Mouse (Mus musculus): ENCODE measurements at regions not wholly inside any gene's neighbourhood (a gene's known extent, or its start where the extent isn't known, plus 50 kb on each side); places are given as distances from the start of the nearest gene placed in this dataset.

GRCm38 (mm10) chr17:82963374-82963773, 251.7 kb upstream of the Pkdcc start:
- ChIA-PET POLR2A (no interaction called here), CTCF (interaction anchor here (0.6 kb wide), 1 partner anchor 645 kb away, joined by 3 read pairs; no protein-coding TSS in a partner anchor)
- in situ Hi-C loops (cut with MboI; ENCODE audit: low pct_unique_long_range_greater_than_20kb): loop anchor here (25.0 kb wide), 1 partner anchor 1301 kb away; no protein-coding TSS in a partner anchor
- H3K27me3 ChIP-seq: no peaks in the 10 kb centered on the region
- no peak for TF ChIP-seq CTCF (IDR thresholded peaks at IDR 0.05)
- ATAC-seq: no peak
- no peak for DNase-seq (ENCODE audit: low read depth, low spot score)

GRCm38 (mm10) chr17:82999710-83000109, 215.4 kb upstream of the Pkdcc start:
- H3K27me3 ChIP-seq: no peaks in the 10 kb centered on the region
- TF ChIP-seq CTCF (IDR thresholded peaks at IDR 0.05): no peak
- in situ Hi-C loops (cut with MboI; ENCODE audit: low pct_unique_long_range_greater_than_20kb): loop anchor here (5.0 kb wide), 1 partner anchor 1807 kb away; no protein-coding TSS in a partner anchor
- ChIA-PET POLR2A (interaction anchor here (0.6 kb wide), 1 partner anchor 35 kb away, joined by 3 read pairs; no protein-coding TSS in a partner anchor), CTCF (no interaction called here)
- DNase-seq (ENCODE audit: low read depth, low spot score): no peak
- peak; percentile 91 for ATAC-seq

- CTCF ChIA-PET: no interaction called here
- TF ChIP-seq CTCF (IDR thresholded peaks at IDR 0.05): no peak
- no peak for DNase-seq (ENCODE audit: low read depth, low spot score)
- POLR2A ChIA-PET: no interaction called here
- in situ Hi-C loops (cut with MboI; ENCODE audit: low pct_unique_long_range_greater_than_20kb): loop anchor here (5.0 kb wide), 1 partner anchor 1808 kb away; no protein-coding TSS in a partner anchor
- no peaks in the 10 kb centered on the region for H3K27me3 ChIP-seq
- ATAC-seq: no peak
These were observed 214.7 kb upstream of the Pkdcc start for GRCm38 (mm10) chr17:83000411-83000810.

- DNase-seq (ENCODE audit: low read depth, low spot score): no peak
- CTCF ChIA-PET: interaction anchor here (0.6 to 1.2 kb wide), 4 partner anchors 8 to 1718 kb away, joined by 3 to 4 read pairs (median 3); no protein-coding TSS in a partner anchor
- POLR2A ChIA-PET: no interaction called here
- H3K27me3 ChIP-seq: no peaks in the 10 kb centered on the region
- ATAC-seq: no peak
- peak; percentile 67 for TF ChIP-seq CTCF (IDR thresholded peaks at IDR 0.05)
- in situ Hi-C loops (cut with MboI; ENCODE audit: low pct_unique_long_range_greater_than_20kb): loop anchor here (5.0 kb wide), 1 partner anchor 1809 kb away; no protein-coding TSS in a partner anchor
These were observed 213.5 kb upstream of the Pkdcc start for GRCm38 (mm10) chr17:83001567-83001966.

GRCm38 (mm10) chr17:83010845-83011244, 204.2 kb upstream of the Pkdcc start:
- H3K27me3 ChIP-seq: peaks cover 22% of the 10 kb centered on the region
- ChIA-PET POLR2A (no interaction called here), CTCF (interaction anchor here (1.2 to 1.4 kb wide), 2 partner anchors 8 to 10 kb away, joined by 3 to 4 read pairs; no protein-coding TSS in a partner anchor)
- in situ Hi-C loops (cut with MboI; ENCODE audit: low pct_unique_long_range_greater_than_20kb): no loop called here
- no peak for DNase-seq (ENCODE audit: low read depth, low spot score)
- no peak for TF ChIP-seq CTCF (IDR thresholded peaks at IDR 0.05)
- no peak for ATAC-seq

GRCm38 (mm10) chr17:83015656-83016055, 199.4 kb upstream of the Pkdcc start:
- in situ Hi-C loops (cut with MboI; ENCODE audit: low pct_unique_long_range_greater_than_20kb): no loop called here
- CTCF ChIA-PET: interaction anchor here (1.1 to 2.0 kb wide), 2 partner anchors 10 to 11 kb away, joined by 4 to 5 read pairs; no protein-coding TSS in a partner anchor
- TF ChIP-seq CTCF (IDR thresholded peaks at IDR 0.05): no peak
- peaks cover 12% of the 10 kb centered on the region for H3K27me3 ChIP-seq
- no peak for ATAC-seq
- DNase-seq (ENCODE audit: low read depth, low spot score): no peak
- POLR2A ChIA-PET: interaction anchor here (0.6 kb wide), 1 partner anchor 136 kb away, joined by 3 read pairs; no protein-coding TSS in a partner anchor

- TF ChIP-seq CTCF (IDR thresholded peaks at IDR 0.05): no peak
- H3K27me3 ChIP-seq: peaks cover 8% of the 10 kb centered on the region
- in situ Hi-C loops (cut with MboI; ENCODE audit: low pct_unique_long_range_greater_than_20kb): no loop called here
- no peak for DNase-seq (ENCODE audit: low read depth, low spot score)
- POLR2A ChIA-PET: no interaction called here
- CTCF ChIA-PET: interaction anchor here (1.0 to 2.0 kb wide), 3 partner anchors 9 to 15 kb away, joined by 4 to 5 read pairs (median 4); no protein-coding TSS in a partner anchor
- no peak for ATAC-seq
These were observed 198.2 kb upstream of the Pkdcc start for GRCm38 (mm10) chr17:83016936-83017335.

GRCm38 (mm10) chr17:83019267-83019666, 195.8 kb upstream of the Pkdcc start:
- no peak for DNase-seq (ENCODE audit: low read depth, low spot score)
- ATAC-seq: no peak
- CTCF ChIA-PET: no interaction called here
- in situ Hi-C loops (cut with MboI; ENCODE audit: low pct_unique_long_range_greater_than_20kb): no loop called here
- peaks cover 8% of the 10 kb centered on the region for H3K27me3 ChIP-seq
- POLR2A ChIA-PET: no interaction called here
- TF ChIP-seq CTCF (IDR thresholded peaks at IDR 0.05): no peak

- CTCF ChIA-PET: interaction anchor here (0.8 to 1.2 kb wide), 2 partner anchors 9 to 356 kb away, joined by 3 read pairs; no protein-coding TSS in a partner anchor
- no peak for TF ChIP-seq CTCF (IDR thresholded peaks at IDR 0.05)
- POLR2A ChIA-PET: no interaction called here
- peaks cover 8% of the 10 kb centered on the region for H3K27me3 ChIP-seq
- ATAC-seq (peak; percentile 68), DNase-seq (ENCODE audit: low read depth, low spot score) (peak; percentile 56)
- in situ Hi-C loops (cut with MboI; ENCODE audit: low pct_unique_long_range_greater_than_20kb): loop anchor here (10.0 kb wide), 2 partner anchors 444 to 614 kb away; partner anchors contain the start of gene Kcng3
These were observed 194.5 kb upstream of the Pkdcc start for GRCm38 (mm10) chr17:83020576-83020975.

- in situ Hi-C loops (cut with MboI; ENCODE audit: low pct_unique_long_range_greater_than_20kb): loop anchor here (10.0 to 25.0 kb wide), 3 partner anchors 439 to 787 kb away; partner anchors contain the start of gene Kcng3
- H3K27me3 ChIP-seq: peaks cover 5% of the 10 kb centered on the region
- peak; percentile 47 for DNase-seq (ENCODE audit: low read depth, low spot score)
- ChIA-PET POLR2A (no interaction called here), CTCF (interaction anchor here (0.8 to 1.9 kb wide), 8 partner anchors 8 to 228 kb away, joined by 3 to 5 read pairs (median 4); no protein-coding TSS in a partner anchor)
- ATAC-seq: peak; percentile 93
- peak; percentile 97 for TF ChIP-seq CTCF (IDR thresholded peaks at IDR 0.05)
These were observed 189.7 kb upstream of the Pkdcc start for GRCm38 (mm10) chr17:83025340-83025816.

- no peak for ATAC-seq
- no peak for TF ChIP-seq CTCF (IDR thresholded peaks at IDR 0.05)
- CTCF ChIA-PET: interaction anchor here (1.2 to 2.2 kb wide), 2 partner anchors 9 to 218 kb away, joined by 3 to 5 read pairs; no protein-coding TSS in a partner anchor
- no peaks in the 10 kb centered on the region for H3K27me3 ChIP-seq
- in situ Hi-C loops (cut with MboI; ENCODE audit: low pct_unique_long_range_greater_than_20kb): loop anchor here (25.0 kb wide), 1 partner anchor 777 kb away; no protein-coding TSS in a partner anchor
- no peak for DNase-seq (ENCODE audit: low read depth, low spot score)
- POLR2A ChIA-PET: no interaction called here
These were observed 180.0 kb upstream of the Pkdcc start for GRCm38 (mm10) chr17:83034914-83035573.

Data from Patski (cell line).